Mouse (Mus musculus): ENCODE results near the gene Exoc6b. TPM values are rescaled to one million over a fixed set of nuclear protein-coding genes. Genes with fewer than 3 reads are reported as not detected.
"Not testable (repeated sequence)": the region's sequence is repeated elsewhere in the genome, so short reads cannot be mapped to it uniquely, and the experiment has no call there.

Exoc6b gene
- 10 to 100 TPM; 85.8 to 86.0 TPM for total RNA-seq (2021)
- long read RNA-seq, full-length matches to known transcripts: 2 of 16 reads
- long read RNA-seq, partial matches to known transcripts: 12 of 16 reads
- long read RNA-seq, other reads (novel, unspliced or antisense): 2 of 16 reads

DNA sequence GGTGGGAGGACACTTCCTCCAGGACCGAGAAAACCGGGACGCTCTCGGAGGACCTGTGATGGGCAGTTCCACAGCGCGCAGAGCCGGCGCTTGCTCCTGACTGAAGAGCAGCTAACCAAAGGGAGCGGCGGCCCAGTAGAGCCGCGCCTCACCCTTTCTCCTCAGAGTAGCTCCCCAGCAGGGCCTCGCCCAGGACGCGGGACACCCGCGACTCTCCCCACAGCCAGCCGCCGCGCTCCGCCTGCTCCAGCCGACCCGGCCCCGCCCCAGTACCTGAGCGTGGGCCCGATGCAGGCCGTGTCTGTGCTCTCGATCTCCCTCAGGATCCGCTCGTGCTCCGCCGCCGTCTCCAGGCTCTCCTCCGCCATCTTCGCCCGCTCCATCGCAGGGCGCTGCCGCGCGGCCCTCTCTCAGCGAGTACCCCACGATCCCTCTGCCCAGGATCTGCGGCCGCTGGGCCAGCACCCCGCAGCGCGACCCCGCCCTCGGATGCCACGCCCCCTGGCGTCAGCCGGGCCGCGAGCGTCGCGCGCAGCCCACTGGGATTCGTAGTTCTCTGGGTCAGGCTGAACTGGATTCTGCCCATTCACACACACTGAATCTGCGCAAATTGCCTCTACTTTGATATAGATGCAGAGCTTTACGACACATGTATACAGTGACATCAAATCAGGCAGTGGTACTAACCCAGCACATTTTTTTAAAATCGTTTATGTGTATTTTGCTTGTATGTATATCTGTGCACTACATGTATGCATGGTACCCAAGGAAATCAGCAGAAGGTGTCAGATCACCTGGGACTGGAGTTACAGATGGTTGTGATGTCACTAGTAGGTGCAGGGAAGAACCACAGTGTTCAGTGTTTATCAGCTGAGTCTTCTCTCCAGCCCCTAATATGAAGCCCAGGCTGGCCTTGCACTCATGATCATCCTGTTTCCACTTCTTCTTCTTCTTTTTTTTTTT lies at the start of gene Exoc6b:
TSS of gene Exoc6b (minus strand) at position 491 of the 963 bp plus-strand sequence.
- peak; percentile 88 to 92 for DNase-seq (ENCODE audit: low spot score in 2 of 2)

DNA sequence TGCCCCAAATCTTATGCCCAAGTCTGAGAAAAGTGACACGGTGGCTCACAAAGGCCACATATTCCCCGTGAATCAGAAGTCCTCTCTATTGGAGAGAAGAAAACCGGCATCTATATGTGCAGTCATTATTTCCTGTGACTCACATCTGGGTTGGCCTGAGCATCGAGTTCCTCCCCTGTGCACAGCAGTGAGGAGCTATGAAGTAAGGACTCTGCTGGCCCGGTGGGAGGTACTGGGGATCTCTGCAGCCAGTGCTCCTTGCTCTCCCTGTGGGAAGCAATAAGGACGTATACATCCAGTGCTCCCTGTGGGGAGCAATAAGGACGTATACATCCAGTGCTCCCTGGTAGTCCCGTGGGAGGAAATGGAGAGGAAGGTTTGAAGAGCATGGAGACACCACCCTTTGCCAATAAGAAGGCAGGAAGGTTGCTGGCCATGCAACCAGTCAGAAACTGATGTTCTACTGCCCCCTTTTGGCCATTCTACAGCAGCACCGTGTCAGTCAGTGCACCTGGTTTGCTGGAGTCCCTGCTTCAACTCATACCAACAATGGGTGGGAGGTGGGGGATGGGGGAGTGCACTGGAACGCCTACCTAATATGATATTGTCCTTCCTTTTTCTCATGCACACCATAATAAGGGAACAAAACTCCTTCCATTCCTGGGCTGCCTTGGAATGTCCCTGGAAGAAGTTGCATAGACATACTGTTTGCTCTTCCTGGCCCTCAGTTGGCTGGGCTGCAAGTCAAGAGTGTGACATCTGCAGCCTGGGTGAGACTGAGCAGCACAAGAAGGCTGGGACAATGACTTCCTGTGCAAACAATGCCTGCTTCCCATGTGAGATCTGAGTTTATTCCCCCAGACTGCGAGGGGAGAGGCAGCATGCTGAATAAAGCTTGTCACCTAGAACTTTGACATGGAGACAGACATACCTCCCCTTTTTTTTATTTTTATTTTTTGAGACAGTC lies 48.5 kb upstream of the Exoc6b start:
- DNase-seq (ENCODE audit: low spot score in 2 of 2): peak; percentile 56 to 59

DNA sequence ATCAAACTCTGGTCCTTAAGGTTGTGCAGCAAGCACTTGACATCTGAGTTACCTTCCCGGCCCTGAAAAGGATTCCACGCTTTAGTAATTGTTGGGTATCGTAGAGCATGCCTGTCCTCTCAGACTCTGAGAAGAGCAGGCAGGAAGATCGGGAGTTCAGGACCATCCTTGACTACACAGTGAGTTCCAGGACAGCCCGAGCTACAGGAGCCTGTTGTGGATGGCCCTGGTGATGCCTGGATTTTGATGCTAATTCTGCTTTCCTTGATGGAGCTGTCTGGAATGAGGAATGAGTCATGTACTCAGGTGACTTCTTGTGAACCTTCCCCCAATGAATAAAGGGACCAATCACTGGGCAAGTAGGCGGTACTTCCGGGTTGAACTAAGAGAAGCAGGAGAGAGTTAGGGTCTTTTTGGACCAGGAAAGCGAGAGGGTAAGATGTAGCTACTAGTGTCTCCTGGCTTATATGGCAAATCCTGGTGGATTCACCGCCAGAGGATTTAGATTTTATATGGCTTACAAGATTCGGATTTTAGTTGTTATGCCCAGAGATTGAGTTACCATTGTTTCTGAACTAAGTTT lies 35.8 kb upstream of the Exoc6b start:
- DNase-seq (ENCODE audit: low spot score in 2 of 2): no peak

DNA sequence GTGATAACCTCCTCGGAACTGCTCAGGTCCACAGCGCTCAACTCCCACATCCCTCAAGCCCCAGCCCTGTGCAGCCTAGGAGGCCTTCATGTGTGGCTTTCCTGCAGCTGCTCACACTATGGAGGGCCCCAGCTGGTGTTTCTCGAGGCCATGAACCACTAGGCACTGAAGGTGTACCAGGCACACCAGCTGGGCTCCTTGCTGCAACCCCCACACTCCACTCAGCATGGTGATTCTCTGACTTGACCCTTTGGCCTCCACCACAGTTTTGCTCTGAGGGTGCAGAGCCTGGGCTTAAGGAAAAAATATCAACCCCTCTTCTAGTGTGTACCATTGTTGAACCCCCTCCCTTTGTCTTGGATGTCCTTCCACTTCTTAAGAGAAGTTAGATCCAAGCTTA lies 34.0 kb upstream of the Exoc6b start:
- DNase-seq (ENCODE audit: low spot score in 2 of 2): no peak

DNA sequence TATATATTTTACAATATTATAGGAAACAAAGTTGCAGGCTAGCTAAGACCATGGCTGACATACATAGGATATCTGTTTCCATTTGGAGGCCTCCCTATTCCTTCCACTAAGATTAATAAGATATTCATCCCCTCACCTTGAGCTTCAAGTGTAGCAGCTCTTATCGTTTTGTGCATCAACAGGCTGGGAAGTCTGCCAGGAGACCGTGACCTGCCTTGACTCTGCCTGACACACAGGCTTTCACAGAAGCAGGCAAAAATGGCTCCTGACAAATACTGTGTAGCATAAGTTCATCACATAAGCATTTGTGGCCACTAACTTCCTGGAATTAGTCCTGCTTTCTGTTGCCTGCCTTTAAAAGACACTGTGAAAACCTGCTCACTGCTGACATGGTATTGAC lies 27.1 kb upstream of the Exoc6b start:
- no peak for DNase-seq (ENCODE audit: low spot score in 2 of 2)

DNA sequence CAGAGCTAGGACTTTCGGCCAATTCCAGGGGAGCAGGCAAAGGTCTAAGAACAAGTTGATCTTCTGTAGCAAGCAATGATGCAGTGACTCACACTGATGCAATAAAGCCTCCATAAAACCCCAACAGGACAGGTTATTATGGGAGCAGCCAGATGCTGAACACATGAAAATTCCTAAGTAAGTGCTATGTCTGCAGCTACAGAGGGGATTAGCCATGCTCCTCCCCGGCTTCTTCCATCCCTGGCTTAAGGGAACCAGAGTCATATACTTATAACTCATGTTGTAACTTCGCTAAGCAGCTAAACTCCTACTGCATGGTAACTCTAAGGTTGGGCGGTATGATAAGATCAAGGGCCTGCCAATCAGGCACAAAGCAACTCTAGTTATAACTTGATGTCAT lies 18.1 kb upstream of the Exoc6b start:
- DNase-seq (ENCODE audit: low spot score in 2 of 2): no peak

DNA sequence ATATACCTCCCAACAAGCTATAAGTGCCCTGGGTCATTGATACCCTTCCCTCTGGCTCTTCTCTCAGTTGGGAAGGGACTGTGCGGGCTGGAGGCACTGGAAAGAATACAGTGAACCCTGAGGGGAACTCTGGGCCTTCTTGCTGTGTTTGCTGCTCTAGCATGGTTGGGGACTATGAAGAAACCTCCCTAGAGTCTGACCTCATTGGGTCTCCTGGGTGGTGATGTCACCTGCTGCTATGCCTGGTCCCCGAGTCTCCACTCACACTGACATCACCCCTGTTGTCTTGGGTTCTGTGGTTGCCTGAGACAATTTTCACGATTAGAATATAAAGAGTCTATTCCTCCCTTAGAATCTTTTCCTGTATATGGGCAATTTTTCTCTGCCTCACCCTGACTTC lies 17.3 kb upstream of the Exoc6b start:
- no peak for DNase-seq (ENCODE audit: low spot score in 2 of 2)

DNA sequence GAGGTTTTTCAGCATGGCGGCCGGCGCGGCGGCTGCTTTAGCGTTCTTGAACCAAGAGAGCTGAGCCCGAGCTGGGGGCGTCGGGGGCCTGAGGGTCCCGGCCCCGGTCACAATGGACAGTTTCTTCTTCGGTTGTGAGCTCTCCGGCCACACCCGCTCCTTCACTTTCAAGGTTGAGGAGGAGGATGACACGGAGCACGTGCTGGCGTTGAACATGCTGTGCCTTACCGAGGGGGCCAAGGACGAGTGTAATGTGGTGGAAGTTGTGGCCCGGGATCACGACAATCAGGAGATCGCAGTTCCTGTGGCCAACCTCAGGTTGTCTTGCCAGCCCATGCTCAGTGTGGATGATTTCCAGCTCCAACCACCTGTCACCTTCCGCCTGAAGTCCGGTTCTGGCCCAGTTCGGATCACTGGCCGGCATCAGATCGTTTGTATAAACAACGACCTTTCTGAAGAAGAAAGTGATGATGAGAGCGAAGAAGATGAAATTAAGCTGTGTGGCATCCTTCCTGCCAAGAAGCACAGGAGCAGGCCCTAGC lies 6.9 kb upstream of the Exoc6b start:
- not testable (repeated sequence) for DNase-seq (ENCODE audit: low spot score in 2 of 2)

DNA sequence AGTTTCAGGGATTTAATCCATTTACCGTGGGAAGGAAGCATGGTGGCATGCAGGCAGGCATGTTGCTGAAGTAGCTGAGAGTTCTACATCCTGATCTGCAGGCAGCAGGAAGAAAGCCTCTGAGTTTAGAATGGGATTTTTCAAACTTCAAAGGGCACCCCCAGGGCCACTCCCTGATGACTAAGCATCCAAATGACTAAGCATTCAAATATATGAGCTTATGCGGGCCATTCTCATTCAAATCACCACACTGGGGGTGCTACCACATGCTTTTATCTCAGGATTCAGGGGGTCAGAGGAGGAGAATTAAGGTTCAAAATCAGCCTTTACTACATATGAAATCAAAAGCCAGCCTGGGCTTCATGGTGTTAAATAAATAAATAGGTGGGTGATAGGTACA lies 5.7 kb upstream of the Exoc6b start:
- DNase-seq (ENCODE audit: low spot score in 2 of 2): no peak

DNA sequence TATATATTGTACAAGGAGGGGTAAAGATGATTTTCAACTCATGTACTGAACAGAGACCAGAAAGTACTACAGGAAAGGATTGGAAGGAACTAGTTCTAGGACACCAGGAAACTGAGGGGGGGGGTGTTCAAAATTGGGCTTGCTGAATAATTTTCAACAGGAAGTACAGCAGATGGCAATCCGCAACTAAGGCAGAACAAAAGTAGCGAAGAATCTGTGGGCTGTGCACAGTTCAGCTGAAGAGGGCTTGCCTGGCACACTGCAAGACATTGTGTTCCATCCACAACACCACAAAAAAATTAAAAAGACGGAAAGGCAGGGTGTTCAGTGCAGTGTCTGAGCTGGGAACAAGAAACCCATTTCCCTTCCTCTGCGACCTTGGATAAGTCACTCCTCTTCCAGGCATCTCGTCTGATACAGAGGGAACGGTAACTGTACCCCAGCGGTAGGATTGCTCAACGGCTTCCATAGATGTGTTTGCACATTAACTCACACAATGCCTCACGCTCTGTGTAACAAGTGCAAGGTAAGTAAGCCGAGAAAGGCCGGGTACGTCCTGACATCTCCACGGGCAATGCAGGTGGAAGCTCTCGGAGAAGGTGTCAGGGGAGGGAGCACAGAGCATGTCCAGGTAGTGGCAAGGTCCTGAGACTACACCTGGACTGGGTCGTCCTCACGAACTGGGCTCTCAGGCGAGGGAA lies 841 bp downstream of the Exoc6b start:
- peak in 1 of 2 experiments; percentile 23 for DNase-seq (ENCODE audit: low spot score in 2 of 2)

DNA sequence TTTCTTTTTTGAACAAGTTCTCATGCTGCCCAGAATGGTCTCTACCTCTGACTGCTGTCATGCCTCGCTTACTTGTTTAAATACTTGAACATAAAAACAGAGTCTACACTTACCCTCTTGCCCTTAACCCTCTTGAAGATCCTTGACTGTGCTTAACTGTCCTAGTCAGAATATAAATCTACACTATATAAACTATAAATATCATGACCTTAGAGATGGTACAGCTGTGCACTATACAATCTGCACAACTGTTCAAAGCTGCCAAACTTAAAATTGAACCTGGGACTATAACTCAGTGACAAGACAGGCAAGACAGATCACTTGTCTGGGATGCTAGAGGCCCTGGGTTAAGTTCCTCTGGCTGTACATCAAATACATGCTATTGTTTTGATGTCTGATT lies 11.7 kb downstream of the Exoc6b start:
- no peak for DNase-seq (ENCODE audit: low spot score in 2 of 2)

DNA sequence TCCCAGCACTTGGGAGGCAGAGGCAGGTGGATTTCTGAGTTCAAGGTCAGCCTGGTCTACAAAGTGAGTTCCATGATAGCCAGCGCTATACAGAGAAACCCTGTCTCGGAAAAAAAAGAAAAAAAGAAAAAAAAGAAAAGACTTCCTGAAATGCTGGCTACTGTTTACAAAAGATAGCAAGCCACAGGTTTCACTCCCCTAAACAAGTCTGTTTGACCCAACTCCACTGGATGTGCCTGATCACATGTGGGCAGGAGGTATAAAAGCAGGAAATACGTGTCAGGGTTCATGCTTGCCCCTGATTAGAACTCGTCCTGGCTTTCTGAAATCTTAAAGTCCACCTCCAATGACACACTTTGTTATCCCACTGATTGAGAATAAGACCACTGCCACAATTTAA lies 18.2 kb downstream of the Exoc6b start:
- DNase-seq (ENCODE audit: low spot score in 2 of 2): no peak

DNA sequence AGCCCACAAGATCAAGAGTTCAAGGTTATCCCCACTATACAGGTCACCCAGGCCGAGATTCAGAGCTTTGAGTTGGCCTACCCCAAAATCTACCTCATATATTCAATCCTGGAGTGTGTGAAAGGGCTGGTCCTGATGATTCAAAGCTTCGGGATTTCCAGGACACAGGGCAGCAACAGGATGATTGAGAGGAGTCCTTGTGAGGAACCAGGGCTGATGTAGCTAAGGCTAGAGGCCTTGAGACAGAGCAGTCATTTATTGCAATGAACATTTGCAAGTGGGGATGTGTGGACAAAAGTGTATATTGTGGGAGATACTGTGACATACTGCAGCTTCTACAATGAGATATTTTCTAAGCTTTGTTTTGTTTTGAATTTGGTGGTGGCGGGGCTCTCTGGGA lies 22.8 kb downstream of the Exoc6b start:
- no peak for DNase-seq (ENCODE audit: low spot score in 2 of 2)

DNA sequence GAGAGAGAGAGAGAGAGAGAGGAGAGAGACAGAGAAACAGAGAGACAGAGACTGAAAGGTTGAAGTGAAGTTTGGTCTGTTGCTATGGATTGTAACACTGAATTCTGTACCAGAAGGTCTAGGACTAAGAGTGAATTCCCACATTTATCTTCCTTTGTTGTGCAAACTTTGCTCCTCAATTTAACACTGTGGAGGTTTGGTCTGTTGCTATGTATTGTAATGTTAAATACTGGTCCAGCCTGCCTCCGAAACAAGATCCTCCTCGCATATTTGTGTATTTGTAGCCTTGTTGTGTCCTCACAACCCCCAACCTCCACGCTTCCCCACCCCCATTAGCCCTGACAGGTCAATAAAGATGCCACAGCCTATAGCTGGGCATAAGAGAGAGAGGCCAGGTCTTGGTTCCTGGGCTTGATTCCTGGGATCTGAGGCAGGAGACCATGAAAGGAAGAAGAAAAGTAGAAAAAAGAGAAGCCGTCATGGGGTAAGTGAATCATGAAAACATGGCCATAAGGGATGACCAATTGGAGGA lies 24.6 kb downstream of the Exoc6b start:
- no peak for DNase-seq (ENCODE audit: low spot score in 2 of 2)

DNA sequence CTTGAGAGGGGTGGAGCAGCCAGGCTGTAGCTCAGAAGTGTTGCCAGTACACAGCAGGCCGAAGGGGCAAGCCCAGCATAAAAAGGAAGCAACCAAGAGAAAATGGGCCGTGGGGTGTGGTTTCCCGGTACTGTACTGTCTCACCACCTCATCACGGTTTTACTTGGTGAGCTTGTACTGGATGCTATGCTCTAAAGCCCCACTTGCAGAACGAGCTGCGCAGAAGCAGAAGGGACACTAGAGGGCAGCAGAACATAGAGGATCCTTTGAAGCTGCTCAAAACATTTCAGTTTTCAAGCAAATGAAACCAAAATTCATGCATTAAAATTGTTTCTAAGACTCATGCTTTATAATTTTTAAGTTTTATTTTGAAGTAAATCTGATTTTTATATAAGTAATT lies 31.6 kb downstream of the Exoc6b start:
- peak; percentile 72 to 74 for DNase-seq (ENCODE audit: low spot score in 2 of 2)

DNA sequence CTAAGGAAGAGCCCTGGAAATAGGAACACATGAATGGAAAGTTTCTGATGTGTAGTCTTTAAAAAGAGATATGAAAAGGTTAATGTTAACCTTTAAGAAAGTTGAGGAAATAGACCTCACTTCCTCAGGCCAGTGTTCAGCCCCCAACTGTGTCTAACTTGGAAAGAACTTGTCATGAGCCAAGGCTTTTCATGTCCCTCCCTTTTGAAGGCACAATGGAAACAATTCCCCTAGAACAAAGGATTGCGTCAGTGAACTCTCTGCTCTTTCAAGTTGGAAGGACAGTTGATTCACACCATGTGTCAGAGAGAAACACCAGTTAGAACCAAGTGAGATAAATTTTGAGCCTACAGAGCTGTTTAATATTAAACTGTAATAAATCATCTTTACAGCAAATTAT lies 39.6 kb downstream of the Exoc6b start:
- no peak for DNase-seq (ENCODE audit: low spot score in 2 of 2)

DNA sequence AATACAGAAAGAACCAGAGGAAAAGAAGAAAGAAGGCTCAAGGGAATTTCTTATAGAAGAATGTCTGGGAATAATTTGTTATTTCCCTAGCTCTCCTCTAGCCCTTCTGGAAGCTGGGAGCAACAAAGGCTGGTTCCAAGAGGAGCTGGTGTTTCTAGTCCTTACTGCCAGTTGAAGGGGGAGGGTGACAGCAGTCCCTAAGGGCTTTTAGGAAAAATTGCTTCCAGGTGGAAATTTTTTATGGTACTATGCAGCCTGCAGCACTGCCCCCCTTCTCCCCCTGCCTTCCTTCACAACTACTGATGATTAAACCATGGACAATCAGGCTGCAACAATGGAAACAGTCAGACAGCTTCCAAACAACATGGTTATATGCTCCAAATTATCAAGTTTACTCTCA lies 44.9 kb downstream of the Exoc6b start:
- no peak for DNase-seq (ENCODE audit: low spot score in 2 of 2)

DNA sequence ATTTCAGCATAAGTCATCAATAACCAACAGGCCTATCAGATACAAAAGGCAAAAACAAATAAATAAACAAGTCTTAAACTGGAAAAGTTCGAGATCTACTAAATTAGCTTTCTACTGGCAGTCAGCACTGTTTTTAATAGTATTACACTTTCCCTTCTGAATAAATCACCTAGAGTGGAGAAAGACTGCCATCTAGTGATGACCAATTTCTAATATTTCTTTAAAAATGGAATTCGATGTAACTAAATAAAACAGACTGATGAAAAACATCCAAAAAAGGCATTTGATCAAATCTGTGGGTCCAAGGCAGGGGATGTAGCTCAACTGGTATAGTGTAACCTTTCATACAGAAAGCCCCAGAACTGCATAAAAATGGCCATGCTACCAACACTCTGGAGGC lies 52.3 kb downstream of the Exoc6b start:
- no peak for DNase-seq (ENCODE audit: low spot score in 2 of 2)

DNA sequence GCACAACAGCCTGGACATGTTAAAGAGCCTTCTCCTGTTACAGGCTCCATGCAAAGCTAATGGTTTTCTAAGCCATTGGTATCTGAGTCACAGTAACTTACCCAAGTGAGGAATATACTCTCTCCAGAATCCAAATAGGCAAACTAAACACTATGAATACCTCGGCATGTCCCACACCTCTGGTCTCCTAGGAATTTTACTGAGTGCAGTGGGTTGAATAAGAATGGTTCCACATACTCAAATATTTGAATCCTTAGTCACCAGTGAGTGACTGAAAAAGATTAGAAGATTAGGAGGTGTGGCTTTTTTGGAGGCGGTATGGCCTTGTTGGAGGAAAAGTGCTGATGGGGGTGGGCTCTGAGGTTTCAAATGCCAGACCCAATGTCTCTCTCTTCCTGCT lies 55.4 kb downstream of the Exoc6b start:
- no peak for DNase-seq (ENCODE audit: low spot score in 2 of 2)

DNA sequence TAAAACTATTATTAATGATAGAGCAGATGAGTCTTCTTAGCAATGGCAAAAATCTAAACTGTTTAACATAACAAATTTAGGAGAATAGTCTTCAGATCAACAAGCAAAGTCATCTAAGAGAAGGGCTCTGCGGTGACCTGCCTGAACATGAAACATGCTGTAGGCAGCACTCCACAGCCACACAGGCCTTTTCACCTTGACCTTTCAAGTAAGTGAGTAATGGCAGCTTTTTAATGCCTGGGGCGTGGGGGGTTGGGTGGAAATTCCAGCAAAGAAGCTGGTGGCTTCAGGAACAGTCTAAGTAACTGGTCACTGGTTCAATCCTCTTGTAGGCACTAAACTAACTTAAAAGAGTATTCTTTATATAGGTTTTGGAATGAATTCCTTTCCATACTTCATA lies 58.9 kb downstream of the Exoc6b start:
- DNase-seq (ENCODE audit: low spot score in 2 of 2): no peak

All from layer of hippocampus, postnatal 10 days (tissue).